Mouse (Mus musculus): ENCODE results near the gene Gm826.

The Gm826 gene

GRCm38 (mm10) chr2:160353581-160353980, 19.6 kb upstream of the Gm826 start:
- no peak for DNase-seq

DNA sequence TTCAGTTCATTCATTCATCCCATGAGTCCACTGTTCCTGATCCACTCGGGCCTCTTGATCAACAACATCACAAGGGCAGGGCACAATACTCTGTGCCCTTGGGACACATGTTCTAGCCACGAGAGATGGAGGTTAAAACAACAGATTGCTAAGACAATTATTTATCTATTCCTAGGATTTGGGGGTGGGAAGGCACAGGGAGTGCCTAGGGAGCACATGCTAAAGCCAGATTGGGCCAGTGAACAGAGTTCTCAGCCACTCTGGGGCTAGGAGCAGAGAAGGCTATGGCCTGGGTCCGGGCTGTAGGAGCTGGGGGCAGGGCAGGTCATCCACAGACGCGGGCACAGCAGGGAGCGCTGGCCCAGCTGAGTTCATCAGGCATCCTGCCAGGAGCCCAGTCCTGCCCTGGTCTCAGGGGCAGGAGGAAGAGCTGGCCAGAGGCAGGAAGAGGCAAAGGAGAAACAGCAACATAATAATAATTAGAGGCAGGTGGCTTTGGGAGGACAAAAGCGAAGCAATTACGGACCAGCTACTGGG, 17.1 kb upstream of the Gm826 start:
- DNase-seq, result peak; percentile 78

DNA sequence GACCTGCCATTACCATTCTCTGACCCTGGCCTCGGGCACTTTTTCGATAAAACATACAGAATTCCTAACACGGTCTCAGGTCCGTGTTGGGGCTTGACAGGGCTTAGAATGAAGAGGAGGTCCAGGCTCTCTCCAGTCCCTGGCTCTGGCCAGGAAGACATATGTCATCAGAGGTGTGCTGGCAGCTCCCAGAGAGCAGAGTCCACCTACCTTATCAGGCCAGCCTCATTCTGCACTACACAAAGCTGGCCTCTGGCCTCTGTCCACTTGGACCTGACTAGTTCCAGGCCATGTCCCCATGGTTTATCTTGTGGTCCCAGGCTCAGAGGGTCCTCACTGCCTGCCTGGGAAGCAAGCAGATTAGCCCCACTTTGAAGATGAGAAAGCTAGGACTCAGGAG, 15.6 kb upstream of the Gm826 start:
- no peak for DNase-seq

- DNase-seq, result no peak
These were observed 14.8 kb upstream of the Gm826 start for GRCm38 (mm10) chr2:160348796-160349195.

DNA sequence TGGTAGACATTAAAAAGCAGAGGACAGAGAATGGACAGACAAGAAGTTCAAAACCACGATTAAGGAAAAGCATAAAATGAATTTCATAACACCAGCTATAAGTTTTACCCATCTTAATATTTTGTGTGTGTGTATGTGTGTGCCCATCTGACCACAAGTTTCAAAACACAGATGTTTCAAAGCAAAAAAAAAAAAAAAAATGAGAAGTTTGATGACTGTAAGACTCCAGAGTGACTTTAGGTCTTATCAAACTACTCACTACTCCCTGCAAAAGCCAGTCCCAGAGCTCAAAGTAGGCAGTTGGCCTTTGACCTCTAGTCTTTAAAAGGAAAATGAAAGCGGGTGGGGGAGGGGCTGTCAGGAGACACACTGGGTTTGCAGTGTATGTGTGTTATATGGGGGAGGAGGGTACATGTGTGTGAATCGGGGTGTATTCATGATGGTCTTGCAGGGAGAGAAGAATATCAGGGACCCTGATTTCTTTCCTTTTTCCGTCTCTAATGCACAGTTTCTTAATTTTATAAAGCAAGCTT, 14.2 kb upstream of the Gm826 start:
- no peak for DNase-seq

DNA sequence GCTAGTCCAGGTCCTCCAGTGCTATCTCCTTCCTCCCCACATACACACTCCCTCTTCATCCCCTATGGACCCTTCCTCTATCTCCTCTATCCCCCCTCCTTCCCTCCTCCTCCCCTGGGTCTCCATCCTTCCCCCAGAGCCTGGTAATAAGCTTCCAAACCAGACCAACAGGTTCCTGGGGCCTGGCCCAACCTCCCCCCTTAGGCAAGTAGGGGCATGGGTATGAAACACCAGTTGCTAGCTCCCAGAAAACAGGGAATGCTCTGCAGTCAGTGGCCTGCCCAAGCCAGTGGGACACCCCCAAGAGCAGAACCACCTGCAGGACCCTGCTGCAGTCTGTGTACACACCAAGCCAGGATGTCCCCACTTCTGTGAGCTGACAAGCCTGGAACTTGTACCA, 11.7 kb upstream of the Gm826 start:
- DNase-seq, result no peak

DNA sequence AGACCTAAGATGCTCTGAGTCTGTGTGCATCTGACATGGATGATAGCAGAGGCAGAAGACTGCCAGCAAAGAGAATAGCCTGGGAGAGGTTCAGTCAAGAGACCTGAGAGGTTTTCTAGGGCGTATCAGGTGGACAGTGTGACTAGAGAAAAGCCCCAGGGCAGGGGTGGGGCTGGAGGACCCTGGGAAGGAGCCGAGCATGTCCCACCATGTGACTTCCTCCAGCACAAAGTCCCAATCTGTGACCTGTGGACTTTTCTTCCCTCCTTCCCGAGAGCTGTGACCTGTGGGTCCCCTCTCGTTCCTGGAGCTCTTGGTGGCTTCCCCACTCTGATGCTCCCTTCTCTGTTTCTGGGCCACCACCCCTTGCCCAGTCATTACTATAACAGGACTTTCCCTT, 6.2 kb upstream of the Gm826 start:
- no peak for DNase-seq

GRCm38 (mm10) chr2:160339595-160339994, 5.6 kb upstream of the Gm826 start:
- DNase-seq, result no peak

DNA sequence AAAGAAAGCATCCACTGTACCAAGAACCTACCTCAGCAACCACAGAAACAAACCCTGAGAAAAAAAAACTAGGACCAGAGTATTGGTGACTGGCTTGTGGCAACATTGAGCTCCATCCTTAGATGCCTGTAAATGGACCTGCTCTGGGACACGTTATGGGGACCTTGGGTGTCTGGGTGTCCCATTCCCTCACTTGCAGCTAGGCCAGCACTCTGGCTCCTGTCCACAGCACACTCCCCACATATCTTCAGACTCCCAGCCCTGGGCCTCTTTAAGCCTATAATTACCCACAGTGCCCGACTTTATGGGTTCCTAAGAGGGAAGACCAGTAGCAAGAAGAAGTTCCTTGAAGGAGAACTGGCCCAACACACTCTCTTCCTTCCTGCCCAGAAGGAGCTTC, 2.1 kb upstream of the Gm826 start:
- DNase-seq, result no peak

GRCm38 (mm10) chr2:160335043-160335442, 1.1 kb upstream of the Gm826 start:
- DNase-seq, result no peak

- no peak for DNase-seq
These were observed 1.2 kb downstream of the Gm826 start for GRCm38 (mm10) chr2:160332516-160333325.

- DNase-seq, result peak; percentile 55
These were observed 5.1 kb downstream of the Gm826 start for GRCm38 (mm10) chr2:160328886-160329285.

DNA sequence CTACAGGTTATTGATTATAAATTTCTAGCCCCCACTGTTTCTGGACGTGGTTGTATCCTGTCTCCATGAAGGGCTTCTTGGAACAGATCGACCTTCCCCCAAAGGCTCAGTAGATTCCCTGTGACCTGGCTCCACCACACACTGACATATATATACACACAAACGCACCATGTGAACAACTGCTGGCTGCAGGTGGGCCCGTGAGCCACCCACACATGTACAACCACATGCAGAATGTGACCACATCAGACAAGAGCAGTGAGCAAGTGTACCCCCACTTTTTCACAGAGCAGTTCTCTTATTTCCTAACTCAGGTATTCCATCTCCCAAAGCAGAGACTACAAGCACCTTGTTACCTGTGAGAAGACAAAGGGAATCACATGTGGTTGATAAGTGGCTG, 6.2 kb downstream of the Gm826 start:
- no peak for DNase-seq

DNA sequence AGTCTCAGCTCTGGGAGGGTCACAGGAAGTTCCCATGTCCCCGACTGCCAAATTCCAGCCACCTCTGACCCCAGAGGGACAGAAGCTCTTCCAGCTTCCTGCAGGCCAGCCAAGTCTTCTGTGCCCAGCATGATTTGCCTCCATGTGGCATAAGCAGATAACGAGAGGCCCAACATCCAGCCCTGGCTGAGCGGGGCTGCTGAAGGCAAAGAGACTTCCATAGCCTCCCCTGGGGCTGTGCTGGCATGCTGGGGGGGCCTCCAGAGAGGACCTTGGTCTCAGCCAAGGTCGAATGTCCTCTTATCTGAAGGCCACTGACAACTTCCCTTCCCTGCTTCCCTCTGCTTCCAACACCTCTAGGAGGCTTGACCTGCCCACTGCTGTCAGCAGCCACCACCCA, 6.8 kb downstream of the Gm826 start:
- DNase-seq, result peak; percentile 76

DNA sequence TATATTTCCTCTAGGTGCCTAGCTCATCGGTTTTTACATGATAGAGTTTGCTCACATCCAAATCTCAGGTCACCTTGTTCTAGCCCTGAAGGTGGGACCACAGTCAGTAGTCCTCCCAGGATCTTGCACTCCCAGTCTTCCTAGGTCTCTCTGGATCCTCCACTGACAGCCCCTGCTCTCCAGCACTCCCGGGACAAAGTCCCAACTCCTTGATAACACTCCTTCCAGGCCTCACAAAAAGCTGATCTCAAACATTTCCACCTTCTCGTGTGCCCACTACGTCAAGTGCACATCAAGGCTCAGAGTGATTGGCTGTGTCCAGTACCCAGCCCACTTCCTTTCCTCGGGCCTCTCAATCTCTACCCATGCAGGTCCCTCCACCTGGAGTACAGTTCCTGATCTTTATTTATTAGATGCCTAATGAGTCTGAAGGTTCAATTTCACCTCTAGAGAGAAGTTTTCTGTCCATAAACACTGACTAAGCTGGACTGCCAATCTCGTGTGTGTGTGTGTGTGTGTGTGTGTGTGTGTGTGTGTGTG, 8.8 kb downstream of the Gm826 start:
- no peak for DNase-seq

GRCm38 (mm10) chr2:160321829-160322228, 12.1 kb downstream of the Gm826 start:
- peak; percentile 38 for DNase-seq

- no peak for DNase-seq
These were observed 15.7 kb downstream of the Gm826 start for GRCm38 (mm10) chr2:160318255-160318654.

- no peak for DNase-seq
These were observed 20.4 kb downstream of the Gm826 start for GRCm38 (mm10) chr2:160313595-160314007.

DNA sequence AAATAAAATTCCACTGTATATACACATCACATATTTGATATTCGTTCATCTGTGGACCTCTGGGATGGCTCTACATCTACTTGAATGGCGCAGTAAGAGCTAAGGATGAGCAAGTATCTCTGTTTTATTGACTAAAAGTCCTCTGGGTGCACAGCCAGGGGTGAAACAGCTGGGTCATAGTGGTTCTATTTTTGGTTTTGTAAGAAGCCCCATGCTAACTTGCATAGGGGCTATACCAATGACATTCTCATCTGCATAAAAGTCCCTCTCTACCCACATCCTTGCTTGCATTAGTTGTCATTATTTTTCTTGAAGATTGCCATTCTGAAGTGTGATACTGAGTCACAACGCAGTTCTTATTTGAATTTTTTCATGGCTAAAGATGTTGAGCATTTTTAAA, 28.9 kb downstream of the Gm826 start:
- no peak for DNase-seq

GRCm38 (mm10) chr2:160303992-160304391, 30.0 kb downstream of the Gm826 start:
- DNase-seq, result no peak

DNA sequence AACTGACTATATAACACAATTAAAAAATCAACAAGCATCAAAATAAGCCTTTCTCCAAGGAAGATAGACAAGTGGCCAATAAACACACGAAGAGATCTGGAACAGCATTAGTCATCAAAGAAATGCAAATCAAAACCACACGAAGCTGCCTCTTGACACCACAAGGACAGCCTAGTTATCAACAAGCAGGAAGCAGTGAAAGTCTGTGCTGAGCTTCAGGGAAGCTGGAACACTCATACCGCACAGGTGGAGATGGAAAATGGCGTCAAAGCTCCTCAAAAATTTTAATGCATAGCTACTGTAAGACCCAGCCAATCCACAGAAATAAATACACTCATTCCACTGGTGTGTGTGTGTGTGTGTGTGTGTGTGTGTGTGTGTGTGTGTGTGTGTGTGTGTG, 31.9 kb downstream of the Gm826 start:
- DNase-seq, result no peak

GRCm38 (mm10) chr2:160298586-160298985, 35.4 kb downstream of the Gm826 start:
- peak; percentile 28 for DNase-seq

GRCm38 (mm10) chr2:160288538-160289151, 45.3 kb downstream of the Gm826 start:
- DNase-seq, result peak; percentile 12

All from kidney, postnatal 10 days (tissue).